Mouse (Mus musculus) hindbrain, embryonic 16.5 days (tissue): Measurements from ENCODE around the gene Shpk. TPM values are rescaled to one million over a fixed set of nuclear protein-coding genes. Genes with fewer than 3 reads are reported as not detected.

Experiments used
- ATAC-seq: fragments of 200-750 bp; cut with Nextera tagmentation; 2 replicates; pipeline ENCODE4 v1.8.0; 2017; ENCODE audit warnings: moderate TSS enrichment, moderate library complexity
- H3K27ac ChIP-seq: fragments of 300-500 bp; sonication (generic); 2 replicates; pipeline ENCODE4 v1.5.1; 2014; ENCODE audit warnings: low read depth, mild to moderate bottlenecking, control low read depth, low read length, moderate library complexity
- H3K27me3 ChIP-seq: fragments of 300-500 bp; sonication (generic); replicated peaks from 2 replicates; pipeline ENCODE4 v1.6.1; 2014; ENCODE audit warnings: low read length; ENCODE audit not compliant: control insufficient read depth, insufficient read depth
- H3K36me3 ChIP-seq: fragments of 300-500 bp; sonication (generic); 2 replicates; pipeline ENCODE4 v1.6.1; 2014; ENCODE audit warnings: mild to moderate bottlenecking, low read length, moderate library complexity, mixed read lengths; ENCODE audit not compliant: control insufficient read depth, insufficient read depth
- H3K4me1 ChIP-seq: fragments of 300-500 bp; sonication (generic); 2 replicates; pipeline ENCODE4 v1.6.1; 2014; ENCODE audit warnings: low read depth, low read length; ENCODE audit not compliant: control insufficient read depth, insufficient read depth
- H3K4me2 ChIP-seq: fragments of 300-500 bp; sonication (generic); 2 replicates; pipeline ENCODE4 v1.6.1; 2014; ENCODE audit warnings: mild to moderate bottlenecking, low read length, control low read depth, moderate library complexity
- H3K4me3 ChIP-seq: fragments of 300-500 bp; sonication (generic); 2 replicates; pipeline ENCODE4 v1.5.1; 2014; ENCODE audit warnings: mild to moderate bottlenecking, low read length, control low read depth, moderate library complexity
- H3K9ac ChIP-seq: fragments of 300-500 bp; sonication (generic); 2 replicates; pipeline ENCODE4 v1.6.1; 2014; ENCODE audit warnings: low read depth, mild to moderate bottlenecking, control low read depth, low read length, moderate library complexity
- H3K9me3 ChIP-seq: fragments of 300-500 bp; sonication (generic); 2 replicates; pipeline ENCODE4 v1.6.1; 2014; ENCODE audit warnings: mild to moderate bottlenecking, low read length, moderate library complexity; ENCODE audit not compliant: control insufficient read depth
- WGBS: fragments of 180-500 bp; shearing (Covaris S2); extraction: QIAGEN DNeasy Blood & Tissue Kit; methylation state at CpG from one replicate; pipeline ENCODE4 v1.1.7; 2014; 5-methylcytosine and 5-hydroxymethylcytosine counted together
- polyA plus RNA-seq: library from polyadenylated mRNA; unstranded; fragments of >200 nt; fragmentation: Nextera tagmentation; extraction: Ambion mirVana; gene quantifications from 2 replicates; pipeline ENCODE4 v1.2.1, GENCODE M21; 2015

Shpk gene
- polyA plus RNA-seq, 1 experiment from 2014 or later, result 3.0 TPM

DNA sequence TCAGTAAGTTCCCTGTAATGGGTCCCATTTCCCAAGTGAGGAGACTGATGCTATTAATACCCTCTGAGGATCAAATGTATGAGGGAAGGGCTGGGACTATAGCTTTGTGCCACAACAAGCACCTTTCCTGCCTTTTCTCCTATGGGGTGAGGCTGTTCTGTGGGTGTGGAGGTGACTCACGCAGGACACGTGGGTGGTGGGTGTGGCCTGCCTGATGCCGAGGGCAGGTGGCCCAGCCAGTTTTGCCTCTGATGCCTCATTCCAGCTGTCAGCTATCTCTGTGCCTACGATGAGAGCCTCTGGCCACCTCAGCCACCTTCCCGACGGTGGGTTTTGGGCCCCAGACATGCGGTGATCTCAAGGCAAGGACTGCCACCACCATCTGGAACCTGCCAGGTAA is 68.0 kb downstream of the Shpk start, which contains the start of gene Trpv3:
Gene Trpv3 (plus strand): TSS at position 122 of the 400 bp plus-strand sequence.
- Histone ChIP-seq H3K9me3 (no peaks in the 10 kb centered on the region), H3K27me3 (no peaks in the 10 kb centered on the region), H3K4me2 (no peak within 1 kb of the TSS), H3K27ac (no peak within 1 kb of the TSS), H3K9ac (no peak within 1 kb of the TSS), H3K4me3 (no peak within 1 kb of the TSS), H3K4me1 (no peaks in the 10 kb centered on the region), H3K36me3 (no peaks in the 10 kb centered on the region)
- WGBS, result 86% methylated on average over 7 of the region's 7 CpGs
- ATAC-seq, result no peak

Other genes with a start within 250 kb of the Shpk start
- gene Atp2a3, start 238.3 kb upstream of the Shpk start, polyA plus RNA-seq, result 1.8 and 2.3 TPM in 2 replicates
- 0.31 and 0.45 TPM in 2 replicates for gene P2rx1, start 200.4 kb upstream of the Shpk start, polyA plus RNA-seq
- gene Camkk1, start 180.5 kb upstream of the Shpk start, polyA plus RNA-seq, result 35.8 TPM in 2 replicates
- 8.3 and 9.2 TPM in 2 replicates for gene Ncbp3, start 151.7 kb upstream of the Shpk start, polyA plus RNA-seq
- gene Itgae, start 108.9 kb upstream of the Shpk start, polyA plus RNA-seq, result 0.19 and 0.33 TPM in 2 replicates
- 2.5 and 3.3 TPM in 2 replicates for gene Haspin, start 61.2 kb upstream of the Shpk start, polyA plus RNA-seq
- 0.39 and 0.60 TPM in 2 replicates for gene P2rx5, start 39.0 kb upstream of the Shpk start, polyA plus RNA-seq
- gene Emc6, start 22.4 kb upstream of the Shpk start, polyA plus RNA-seq, result 141 and 145 TPM in 2 replicates
- 120 and 129 TPM in 2 replicates for gene Tax1bp3, start 22.4 kb upstream of the Shpk start, polyA plus RNA-seq
- 17.4 and 21.5 TPM in 2 replicates for gene Ctns, start 418 bp upstream of the Shpk start, polyA plus RNA-seq
- gene Trpv1, start 34.8 kb downstream of the Shpk start, polyA plus RNA-seq, result 0.31 and 0.40 TPM in 2 replicates
- 0.34 TPM in 2 replicates for gene Trpv3, start 67.9 kb downstream of the Shpk start, polyA plus RNA-seq
- gene Aspa, start 130.1 kb downstream of the Shpk start, polyA plus RNA-seq, result 2.7 and 4.6 TPM in 2 replicates
- not detected in 2 replicates for gene Gm49340, start 130.3 kb downstream of the Shpk start, polyA plus RNA-seq
- 0.12 and 0.20 TPM in 2 replicates for gene Spata22, start 130.3 kb downstream of the Shpk start, polyA plus RNA-seq
- gene Olfr20, start 151.3 kb downstream of the Shpk start, polyA plus RNA-seq, result not detected in 2 replicates
- not detected in 2 replicates for gene Olfr376, start 171.8 kb downstream of the Shpk start, polyA plus RNA-seq
- not detected in 2 replicates for gene Olfr1, start 200.2 kb downstream of the Shpk start, polyA plus RNA-seq
- gene Olfr378, start 229.0 kb downstream of the Shpk start, polyA plus RNA-seq, result not detected in 2 replicates